Mouse (Mus musculus) lung, embryonic 16.5 days (tissue): Measurements from ENCODE around the gene Adgrb3. TPM values are rescaled to one million over a fixed set of nuclear protein-coding genes. Genes with fewer than 3 reads are reported as not detected.

Experiments used
- ATAC-seq: fragments of 200-750 bp; cut with Nextera tagmentation; 2 replicates; pipeline ENCODE4 v1.8.0; 2017; ENCODE audit warnings: low read depth, mild to moderate bottlenecking, moderate library complexity
- H3K27ac ChIP-seq: fragments of 300-500 bp; sonication (generic); 2 replicates; pipeline ENCODE4 v1.5.1; 2014; ENCODE audit warnings: mild to moderate bottlenecking, control low read depth, low read length
- H3K27me3 ChIP-seq: fragments of 300-500 bp; sonication (generic); 2 replicates; pipeline ENCODE4 v1.6.1; 2014; ENCODE audit warnings: low read depth, low read length, mixed read lengths; ENCODE audit not compliant: control insufficient read depth, insufficient read depth
- H3K36me3 ChIP-seq: fragments of 300-500 bp; sonication (generic); 2 replicates; pipeline ENCODE4 v1.6.1; 2014; ENCODE audit warnings: low read length; ENCODE audit not compliant: control insufficient read depth, insufficient read depth
- H3K4me1 ChIP-seq: fragments of 300-500 bp; sonication (generic); replicated peaks from 2 replicates; pipeline ENCODE4 v1.6.1; 2014; ENCODE audit warnings: low read length, mixed read lengths; ENCODE audit not compliant: control insufficient read depth, insufficient read depth
- H3K4me2 ChIP-seq: fragments of 300-500 bp; sonication (generic); 2 replicates; pipeline ENCODE4 v1.6.1; 2014; ENCODE audit warnings: low read depth, low read length, control low read depth
- H3K4me3 ChIP-seq: fragments of 300-500 bp; sonication (generic); 2 replicates; pipeline ENCODE4 v1.5.1; 2014; ENCODE audit warnings: mild to moderate bottlenecking, low read length, control low read depth
- H3K9ac ChIP-seq: fragments of 300-500 bp; sonication (generic); 2 replicates; pipeline ENCODE4 v1.6.1; 2014; ENCODE audit warnings: low read length, control low read depth
- H3K9me3 ChIP-seq: fragments of 300-500 bp; sonication (generic); 2 replicates; pipeline ENCODE4 v1.6.1; 2016; ENCODE audit warnings: low read length; ENCODE audit not compliant: control insufficient read depth
- WGBS: fragments of 180-500 bp; shearing (Covaris S2); extraction: QIAGEN DNeasy Blood & Tissue Kit; methylation state at CpG from one replicate; pipeline ENCODE4 v1.1.7; 2014; 5-methylcytosine and 5-hydroxymethylcytosine counted together
- polyA plus RNA-seq: library from polyadenylated mRNA; unstranded; fragments of >200 nt; fragmentation: Nextera tagmentation; extraction: Ambion mirVana; gene quantifications from 2 replicates; pipeline ENCODE4 v1.2.1, GENCODE M21; 2015

The Adgrb3 gene
- polyA plus RNA-seq, 1 experiment from 2014 or later = 0.51 TPM

GRCm38 (mm10) chr1:25430219-25430862 lies 399.2 kb downstream of the Adgrb3 start:
- H3K4me1 ChIP-seq = no peaks in the 10 kb centered on the region
- WGBS = 57% methylated on average over 16 of the region's 16 CpGs
- ATAC-seq = no peak
- peak overlapping the region; percentile 31 for H3K4me3 ChIP-seq
- no peaks in the 10 kb centered on the region for H3K36me3 ChIP-seq
- H3K27ac ChIP-seq = no peak overlapping the region
- H3K9ac ChIP-seq = no peak overlapping the region
- peak overlapping the region; percentile 35 for H3K4me2 ChIP-seq
- H3K27me3 ChIP-seq = no peaks in the 10 kb centered on the region
- no peaks in the 10 kb centered on the region for H3K9me3 ChIP-seq

DNA sequence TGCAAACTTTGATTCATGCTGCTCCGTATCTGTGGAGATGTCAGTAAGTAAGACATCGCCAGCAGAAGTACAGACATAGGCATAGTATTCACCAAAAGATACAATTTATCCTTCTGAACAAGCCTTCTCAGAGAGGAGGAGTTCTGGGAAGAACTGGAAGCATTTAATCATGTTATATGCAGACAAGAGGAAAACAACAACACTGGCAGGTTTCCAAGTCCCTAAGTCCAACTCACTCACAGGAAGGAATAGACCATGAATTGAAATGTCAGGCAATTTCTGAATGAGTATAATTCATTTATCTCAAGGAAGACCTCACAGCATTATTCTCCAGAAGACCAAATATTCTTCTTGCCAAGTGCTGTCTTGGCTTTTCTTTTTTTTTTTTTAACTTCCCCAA lies 408.8 kb downstream of the Adgrb3 start:
- H3K27ac ChIP-seq = no peak overlapping the region
- ATAC-seq = no peak
- no peaks in the 10 kb centered on the region for H3K27me3 ChIP-seq
- 81% methylated on average over 2 of the region's 2 CpGs for WGBS
- no peaks in the 10 kb centered on the region for H3K4me1 ChIP-seq
- no peak overlapping the region for H3K4me2 ChIP-seq
- no peaks in the 10 kb centered on the region for H3K36me3 ChIP-seq
- H3K9me3 ChIP-seq = no peaks in the 10 kb centered on the region
- H3K4me3 ChIP-seq = no peak overlapping the region
- H3K9ac ChIP-seq = no peak overlapping the region

GRCm38 (mm10) chr1:25419378-25419777 lies 410.1 kb downstream of the Adgrb3 start:
- Histone ChIP-seq H3K27ac (no peak overlapping the region), H3K9ac (no peak overlapping the region), H3K9me3 (no peaks in the 10 kb centered on the region), H3K36me3 (no peaks in the 10 kb centered on the region), H3K4me3 (no peak overlapping the region), H3K4me1 (no peaks in the 10 kb centered on the region), H3K4me2 (no peak overlapping the region), H3K27me3 (no peaks in the 10 kb centered on the region)
- ATAC-seq = no peak

- H3K9me3 ChIP-seq = no peaks in the 10 kb centered on the region
- H3K4me3 ChIP-seq = no peak overlapping the region
- H3K36me3 ChIP-seq = no peaks in the 10 kb centered on the region
- no peaks in the 10 kb centered on the region for H3K27me3 ChIP-seq
- no peaks in the 10 kb centered on the region for H3K4me1 ChIP-seq
- no peak for ATAC-seq
- 74% methylated on average over 2 of the region's 2 CpGs for WGBS
- H3K9ac ChIP-seq = no peak overlapping the region
- no peak overlapping the region for H3K27ac ChIP-seq
- no peak overlapping the region for H3K4me2 ChIP-seq
Measured at GRCm38 (mm10) chr1:25415084-25415483, 414.4 kb downstream of the Adgrb3 start.

GRCm38 (mm10) chr1:25364186-25364585 lies 465.3 kb downstream of the Adgrb3 start:
- Histone ChIP-seq H3K27me3 (no peaks in the 10 kb centered on the region), H3K9me3 (no peaks in the 10 kb centered on the region), H3K36me3 (no peaks in the 10 kb centered on the region), H3K4me1 (no peaks in the 10 kb centered on the region), H3K4me3 (no peak overlapping the region), H3K4me2 (no peak overlapping the region), H3K9ac (no peak overlapping the region), H3K27ac (no peak overlapping the region)
- WGBS = 73% methylated on average over 2 of the region's 2 CpGs
- ATAC-seq = no peak

DNA sequence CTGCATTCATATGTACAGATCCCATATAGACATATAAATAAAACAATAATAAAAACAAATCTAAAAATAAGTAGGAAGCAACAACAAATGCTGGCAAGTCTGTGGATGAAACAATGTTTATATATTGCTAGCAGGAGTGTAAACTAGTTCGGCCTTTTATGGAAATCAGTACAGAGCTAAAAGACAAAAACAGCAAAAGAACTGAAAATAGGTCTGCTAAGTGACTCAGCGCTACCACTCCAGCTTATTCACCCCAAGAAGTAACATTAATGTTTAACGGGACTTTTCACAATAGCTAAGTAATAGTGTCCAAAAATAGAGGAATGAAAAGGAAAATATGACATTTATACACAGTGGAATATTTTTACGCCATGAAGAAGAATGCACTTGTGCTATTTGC lies 471.0 kb downstream of the Adgrb3 start:
- Histone ChIP-seq H3K27ac (no peak overlapping the region), H3K9ac (no peak overlapping the region), H3K4me3 (no peak overlapping the region), H3K4me2 (no peak overlapping the region), H3K36me3 (no peaks in the 10 kb centered on the region), H3K4me1 (no peaks in the 10 kb centered on the region), H3K27me3 (no peaks in the 10 kb centered on the region), H3K9me3 (no peaks in the 10 kb centered on the region)
- WGBS = 80% methylated on average over 4 of the region's 4 CpGs
- ATAC-seq = no peak

DNA sequence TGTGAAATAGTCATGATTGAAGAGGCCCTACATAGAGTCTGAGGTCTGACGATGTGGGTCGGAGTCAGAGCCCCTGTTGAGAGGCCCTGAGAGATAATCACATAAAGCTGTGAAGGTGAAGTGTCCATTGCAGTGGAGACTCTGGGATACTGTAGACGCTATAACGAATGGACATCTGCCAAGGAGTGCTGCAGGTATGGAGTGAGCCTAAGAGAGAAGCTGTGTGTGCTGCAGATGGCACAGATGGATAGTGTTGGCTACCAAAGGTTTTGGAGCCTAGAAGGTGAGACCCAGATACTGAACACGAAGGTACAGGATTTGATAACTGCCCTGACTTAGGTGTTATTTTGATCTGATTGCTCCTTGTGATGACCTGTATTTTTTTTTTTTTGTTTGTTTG lies 474.0 kb downstream of the Adgrb3 start:
- WGBS = 80% methylated on average over 5 of the region's 5 CpGs
- no peak overlapping the region for H3K9ac ChIP-seq
- no peak overlapping the region for H3K4me2 ChIP-seq
- no peaks in the 10 kb centered on the region for H3K27me3 ChIP-seq
- ATAC-seq = no peak
- H3K4me1 ChIP-seq = no peaks in the 10 kb centered on the region
- H3K9me3 ChIP-seq = no peaks in the 10 kb centered on the region
- no peak overlapping the region for H3K4me3 ChIP-seq
- no peak overlapping the region for H3K27ac ChIP-seq
- no peaks in the 10 kb centered on the region for H3K36me3 ChIP-seq

DNA sequence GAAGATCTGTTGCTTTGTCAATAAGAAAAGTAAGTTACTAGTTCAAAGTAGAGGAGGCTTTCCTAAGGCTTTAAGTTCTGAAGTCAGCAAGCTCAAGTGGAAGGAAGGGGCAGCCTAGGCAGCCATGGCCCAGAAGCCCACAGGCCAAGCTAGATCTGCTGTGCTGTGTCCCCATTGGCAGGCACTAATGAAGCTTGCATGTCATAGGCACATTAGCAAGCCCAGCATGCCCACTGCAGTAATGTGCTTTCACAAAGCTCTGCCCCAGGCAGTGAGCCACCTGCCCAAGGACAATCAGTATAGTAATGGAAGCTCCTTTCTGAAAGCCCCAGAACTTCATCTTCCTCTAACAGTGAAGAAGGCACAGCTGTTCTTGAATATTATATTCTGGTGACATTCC lies 484.6 kb downstream of the Adgrb3 start:
- H3K9me3 ChIP-seq = no peaks in the 10 kb centered on the region
- no peak overlapping the region for H3K4me2 ChIP-seq
- H3K36me3 ChIP-seq = no peaks in the 10 kb centered on the region
- no peak overlapping the region for H3K4me3 ChIP-seq
- H3K27ac ChIP-seq = no peak overlapping the region
- no peak for ATAC-seq
- no peaks in the 10 kb centered on the region for H3K4me1 ChIP-seq
- no peaks in the 10 kb centered on the region for H3K27me3 ChIP-seq
- H3K9ac ChIP-seq = no peak overlapping the region

DNA sequence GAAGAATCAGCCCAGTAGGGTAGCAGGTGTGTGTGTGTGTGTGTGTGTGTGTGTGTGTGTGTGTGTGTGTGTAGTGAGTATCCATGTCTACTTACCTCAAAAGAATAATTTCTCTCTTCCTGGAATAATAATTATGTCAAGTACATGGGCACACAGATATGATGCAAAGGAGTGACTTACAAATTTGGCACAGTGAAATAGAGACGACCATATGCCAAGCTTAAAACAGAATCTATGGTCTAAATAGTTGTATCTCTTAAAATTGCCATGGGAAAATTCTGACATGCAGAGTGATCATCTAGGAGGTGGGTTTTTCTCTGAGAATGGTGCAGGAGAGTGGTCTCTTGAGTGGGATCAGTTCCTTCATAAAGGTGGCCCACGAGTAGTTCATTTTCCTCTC lies 504.1 kb downstream of the Adgrb3 start:
- ATAC-seq = no peak

GRCm38 (mm10) chr1:25317142-25317541 lies 512.4 kb downstream of the Adgrb3 start:
- Histone ChIP-seq H3K36me3 (no peaks in the 10 kb centered on the region), H3K4me3 (no peak overlapping the region), H3K4me1 (no peaks in the 10 kb centered on the region), H3K27ac (no peak overlapping the region), H3K9me3 (no peaks in the 10 kb centered on the region), H3K4me2 (no peak overlapping the region), H3K9ac (no peak overlapping the region), H3K27me3 (no peaks in the 10 kb centered on the region)
- ATAC-seq = no peak

More for the DNA sequence above, 504.1 kb downstream of the Adgrb3 start:
- Histone ChIP-seq H3K9ac (no peak overlapping the region), H3K4me3 (no peak overlapping the region), H3K27ac (no peak overlapping the region), H3K4me1 (no peaks in the 10 kb centered on the region), H3K36me3 (no peaks in the 10 kb centered on the region), H3K9me3 (no peaks in the 10 kb centered on the region), H3K4me2 (no peak overlapping the region), H3K27me3 (no peaks in the 10 kb centered on the region)
- WGBS = 71% methylated on average over 2 of the region's 2 CpGs
